Mouse (Mus musculus): ENCODE measurements around the gene Arpc1a.
"Not testable (repeated sequence)": the region's sequence is repeated elsewhere in the genome, so short reads cannot be mapped to it uniquely, and the experiment has no call there.

GRCm38 (mm10) chr5:145054187-145054586 lies 29.4 kb upstream of the Arpc1a start:
- not testable (repeated sequence) for TF ChIP-seq CTCF, EP300 (IDR thresholded peaks at IDR 0.05)

All from lung, postnatal 0 days (tissue).